Mouse (Mus musculus): ENCODE results near the gene Slc26a11.
A peak's percentile ranks its signal among the peaks of the same experiment; 100 is the strongest.

Slc26a11 gene

DNA sequence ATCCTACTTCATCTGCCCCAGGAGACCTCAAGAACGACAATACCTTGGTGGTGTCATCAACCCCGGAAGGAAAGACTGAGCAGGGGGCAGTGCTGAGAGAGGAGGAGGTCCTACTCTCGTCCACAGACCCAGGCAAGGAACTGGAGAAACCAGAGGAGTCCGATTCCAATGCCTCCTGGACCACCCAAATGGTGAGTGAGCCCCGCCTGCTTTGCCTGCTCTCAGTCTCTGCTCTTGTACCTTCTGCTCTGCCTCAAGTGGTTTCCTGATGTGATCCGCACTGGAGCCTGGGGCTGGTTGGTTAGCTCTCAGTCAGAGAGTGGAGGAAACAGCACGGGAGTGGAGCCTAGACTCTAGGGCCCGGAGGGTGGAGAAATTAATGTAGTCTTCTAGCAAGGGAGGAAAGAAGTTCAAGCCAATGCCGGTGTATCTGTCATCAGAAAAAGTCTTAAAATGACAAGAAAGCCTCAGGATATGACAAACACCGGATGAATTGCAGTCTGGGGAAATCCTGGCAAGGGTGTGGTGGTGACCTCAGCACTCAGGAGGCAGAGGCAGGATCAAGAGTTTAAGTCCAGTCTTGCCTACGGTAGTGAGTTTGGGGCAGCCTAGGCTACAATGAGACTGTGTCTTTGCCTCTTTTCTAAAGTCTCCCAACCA, 47.3 kb downstream of the Slc26a11 start:
- no peak for DNase-seq (ENCODE audit: low spot score)

DNA sequence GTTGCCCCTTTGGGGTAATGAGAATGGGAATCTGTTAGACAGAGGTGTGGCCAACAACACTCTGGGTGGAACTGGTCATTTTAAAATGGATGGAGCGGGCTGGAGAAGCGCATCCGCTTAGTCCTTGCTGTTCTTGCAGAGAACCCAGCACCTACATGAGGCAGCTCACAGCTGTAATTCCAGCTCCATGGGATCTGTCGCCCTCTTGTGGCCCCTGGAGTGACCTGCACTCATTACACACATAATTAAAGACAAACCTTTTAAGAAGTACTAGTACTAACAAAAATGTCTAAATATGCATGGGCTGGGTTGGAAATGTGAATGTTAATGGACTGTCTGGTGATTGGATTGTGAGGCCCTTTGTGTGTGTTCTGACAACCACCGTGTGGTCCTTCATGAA, 49.3 kb downstream of the Slc26a11 start:
- peak; percentile 60 for DNase-seq (ENCODE audit: low spot score)

DNA sequence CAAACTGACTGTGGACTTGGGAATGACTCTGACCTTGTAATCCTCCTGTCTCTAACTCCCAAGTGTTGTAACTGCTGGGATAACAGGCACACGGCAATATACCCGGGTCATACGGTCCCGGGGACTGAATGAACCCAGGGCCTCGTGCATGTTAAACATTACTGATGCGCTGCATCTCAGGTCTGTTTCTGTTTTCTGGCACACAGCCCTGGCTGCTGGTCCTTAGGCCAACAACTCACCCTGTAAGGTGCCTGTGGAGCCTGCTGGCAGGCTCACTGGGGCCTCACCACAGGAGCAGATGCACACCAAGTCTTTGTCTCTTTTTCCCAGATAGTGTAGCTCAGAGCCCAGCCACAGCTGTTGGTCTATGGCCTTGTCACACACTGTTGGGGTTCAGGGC, 52.0 kb downstream of the Slc26a11 start:
- DNase-seq (ENCODE audit: low spot score) = no peak

DNA sequence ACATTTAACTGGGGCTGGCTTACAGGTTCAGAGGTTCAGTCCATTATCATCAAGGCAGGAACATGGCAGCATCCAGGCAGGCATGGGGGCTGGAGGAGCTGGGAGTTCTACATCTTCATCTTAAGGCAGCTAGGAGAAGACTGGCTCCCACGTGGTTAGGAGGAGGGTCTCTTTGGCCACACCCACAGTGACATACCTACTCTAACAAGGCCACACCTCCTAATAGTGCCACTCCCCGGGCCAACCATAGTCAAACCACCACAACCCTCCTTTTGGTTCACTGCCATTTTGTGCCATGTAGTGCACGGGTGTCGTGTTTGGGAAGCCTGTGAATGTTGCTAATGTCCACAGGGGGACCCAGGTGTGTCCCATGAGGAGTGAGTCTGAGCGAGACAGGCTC, 52.6 kb downstream of the Slc26a11 start:
- no peak for DNase-seq (ENCODE audit: low spot score)

DNA sequence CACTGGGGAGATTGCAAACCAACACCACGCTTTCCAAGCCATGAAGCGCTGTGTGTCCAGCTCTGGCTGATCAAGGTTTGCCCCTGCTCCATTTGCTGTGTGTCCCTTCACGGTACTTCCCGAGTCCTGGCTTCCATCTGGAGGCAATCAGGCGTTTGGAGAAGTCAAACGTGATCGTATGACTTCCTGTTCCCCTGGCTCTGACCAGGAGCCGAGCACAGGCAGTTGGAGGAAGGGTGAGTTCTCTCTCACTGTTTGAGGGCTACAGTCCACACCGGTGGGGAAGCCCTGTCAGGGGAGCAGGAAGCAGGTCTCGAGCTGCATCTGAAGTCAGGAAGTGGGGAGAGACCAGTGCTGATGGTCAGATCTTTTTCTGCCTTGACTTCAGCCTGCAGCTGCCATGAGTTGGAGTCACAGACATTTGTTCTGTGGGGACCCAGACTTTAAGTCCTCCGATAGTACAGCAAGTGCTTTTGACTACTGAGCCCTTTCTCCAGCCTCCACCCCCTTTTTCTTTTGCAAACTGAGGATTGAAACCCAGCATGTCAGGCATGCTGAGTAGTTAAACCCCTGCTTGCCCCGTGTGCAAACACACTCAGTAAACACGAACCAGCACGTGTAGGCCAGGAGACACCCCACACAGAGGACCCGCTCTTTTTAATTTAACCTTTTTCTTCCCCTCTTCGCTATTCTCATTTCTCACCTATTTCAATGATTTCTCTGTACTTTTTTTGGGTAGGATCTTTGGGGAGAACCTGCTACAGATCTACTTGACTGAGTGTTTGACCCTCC, 64.2 kb downstream of the Slc26a11 start:
- DNase-seq (ENCODE audit: low spot score) = no peak

DNA sequence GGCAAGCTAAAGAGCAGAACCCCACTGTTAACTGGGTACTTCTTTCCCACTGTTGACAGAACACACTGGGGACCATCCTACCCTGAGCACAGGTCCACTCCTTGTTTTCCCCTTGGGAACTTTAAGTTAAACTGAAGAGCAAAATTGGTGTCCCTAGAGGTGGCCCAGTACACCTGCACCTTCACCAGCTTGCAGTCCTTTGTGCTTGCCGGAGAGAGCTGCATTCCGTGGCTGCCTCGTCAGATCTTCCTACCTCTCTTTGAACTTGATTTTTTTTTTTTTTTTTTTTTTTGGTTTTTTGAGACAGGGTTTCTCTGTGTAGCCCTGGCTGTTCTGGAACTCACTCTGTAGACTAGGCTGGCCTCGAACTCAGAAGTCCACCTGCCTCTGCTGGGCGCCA, 65.1 kb downstream of the Slc26a11 start:
- no peak for DNase-seq (ENCODE audit: low spot score)

DNA sequence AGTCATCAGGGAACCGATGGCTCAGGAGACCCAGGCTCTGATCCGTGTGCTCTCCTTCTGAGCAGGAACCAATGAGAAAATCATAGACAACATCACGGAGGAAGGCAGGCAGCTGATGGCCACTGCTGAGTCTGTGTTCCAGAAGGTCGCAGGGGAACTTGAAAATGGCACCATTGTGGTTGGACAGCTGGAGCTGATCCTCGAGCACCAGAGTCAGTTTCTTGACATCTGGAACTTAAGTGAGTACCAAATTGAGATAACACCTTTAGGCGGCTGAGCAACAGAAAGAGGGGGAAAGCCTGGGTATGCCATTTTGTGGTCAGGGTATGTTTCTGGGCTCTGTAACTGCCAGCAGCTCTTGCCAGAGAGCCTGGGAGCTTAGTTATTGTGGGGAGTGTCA, 72.1 kb downstream of the Slc26a11 start:
- DNase-seq (ENCODE audit: low spot score) = no peak

DNA sequence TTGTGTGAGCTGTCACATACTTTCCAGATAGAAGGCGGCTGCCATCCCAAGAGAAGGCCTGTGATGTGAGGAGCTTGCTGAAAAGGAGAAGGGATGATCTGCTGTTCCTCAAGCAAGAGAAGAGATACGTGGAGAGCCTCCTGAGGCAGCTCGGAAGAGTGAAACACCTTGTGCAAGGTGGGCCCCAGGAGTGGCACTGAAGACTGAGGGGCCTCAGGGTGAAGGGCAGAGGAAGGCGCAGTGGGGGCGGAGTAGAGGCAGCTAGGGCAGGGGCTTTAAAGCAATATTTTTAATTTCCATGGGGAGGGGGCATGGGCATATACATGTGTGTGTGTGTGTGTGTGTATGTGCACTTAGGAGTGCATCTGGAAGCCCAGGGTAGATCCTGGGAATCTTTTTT, 72.6 kb downstream of the Slc26a11 start:
- DNase-seq (ENCODE audit: low spot score) = no peak

DNA sequence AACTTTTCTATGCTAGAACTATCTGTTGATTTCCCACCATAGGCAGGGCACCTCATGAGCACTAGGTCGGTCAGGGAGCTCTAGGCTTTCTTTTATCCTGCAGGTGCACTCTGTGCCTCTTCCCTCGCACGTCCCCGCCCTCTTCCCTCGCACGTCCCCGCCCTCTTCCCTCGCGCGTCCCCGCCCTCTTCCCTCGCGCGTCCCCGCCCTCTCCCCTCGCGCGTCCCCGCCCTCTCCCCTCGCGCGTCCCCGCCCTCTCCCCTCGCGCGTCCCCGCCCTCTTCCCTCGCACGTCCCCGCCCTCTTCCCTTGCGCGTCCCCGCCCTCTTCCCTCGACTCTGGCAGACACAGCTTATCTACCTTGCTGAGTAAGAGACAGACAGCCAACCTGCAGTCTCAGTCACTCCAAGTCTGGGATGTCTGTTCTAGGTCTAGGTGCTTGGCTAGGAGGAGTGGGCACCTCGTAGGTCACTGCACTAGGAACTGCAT, 73.3 kb downstream of the Slc26a11 start:
- peak; percentile 71 for DNase-seq (ENCODE audit: low spot score)

All from spleen, adult 12 weeks (tissue).